8 mouse cellular contexts compared by ENCODE assay signal in genomic region chr16:33062682-33063131, GRCm38 (mm10). TPM values are rescaled to one million over a fixed set of nuclear protein-coding genes. Genes with fewer than 3 reads are reported as not detected.
DNase-seq lines count a peak whose midpoint lies in the region; ATAC-seq lines count a peak whose summit lies in the region.

No protein-coding gene starts in this region.

- peak overlapping the region; percentile 90 for H3K27ac ChIP-seq in heart, embryonic 13.5 days (replicated peaks)
- H3K27ac ChIP-seq in kidney, embryonic 14.5 days (ENCODE audit: low read depth, low read length): peak overlapping the region; percentile 80
- peak overlapping the region; percentile 84 for H3K27ac ChIP-seq in liver, embryonic 12.5 days
- no peak overlapping the region for H3K27ac ChIP-seq in neural tube, embryonic 12.5 days

- no peak for DNase-seq in heart, adult 11 months
- peak; percentile 73 for DNase-seq in R1 (ENCODE audit: low read depth, low spot score)
- DNase-seq in yolk sac, embryonic 10.5 days (ENCODE audit: low spot score): peak; percentile 80

- WGBS in heart, embryonic 13.5 days: under 1% methylated on average over 35 of the region's 35 CpGs
- under 1% methylated on average over 35 of the region's 35 CpGs for WGBS in kidney, embryonic 14.5 days
- 1% methylated on average over 35 of the region's 35 CpGs for WGBS in liver, embryonic 12.5 days (ENCODE audit: insufficient replicate concordance)
- under 1% methylated on average over 35 of the region's 35 CpGs for WGBS in neural tube, embryonic 12.5 days

- H3K4me1 ChIP-seq in heart, embryonic 13.5 days: peaks cover 47% of the 10 kb centered on the region
- peaks cover 23% of the 10 kb centered on the region for H3K4me1 ChIP-seq in kidney, embryonic 14.5 days (ENCODE audit: control insufficient read depth, insufficient read depth, low read length)
- peaks cover 59% of the 10 kb centered on the region for H3K4me1 ChIP-seq in liver, embryonic 12.5 days
- peaks cover 25% of the 10 kb centered on the region for H3K4me1 ChIP-seq in neural tube, embryonic 12.5 days

- H3K27me3 ChIP-seq in heart, embryonic 13.5 days (replicated peaks): no peaks in the 10 kb centered on the region
- H3K27me3 ChIP-seq in kidney, embryonic 14.5 days (ENCODE audit: control insufficient read depth, insufficient read depth, low read length): no peaks in the 10 kb centered on the region
- no peaks in the 10 kb centered on the region for H3K27me3 ChIP-seq in liver, embryonic 12.5 days (replicated peaks)
- H3K27me3 ChIP-seq in neural tube, embryonic 12.5 days (replicated peaks): no peaks in the 10 kb centered on the region

- peak overlapping the region; percentile 85 for H3K4me3 ChIP-seq in heart, embryonic 13.5 days
- H3K4me3 ChIP-seq in kidney, embryonic 14.5 days (ENCODE audit: low read length): peak overlapping the region; percentile 81
- H3K4me3 ChIP-seq in liver, embryonic 12.5 days: peak overlapping the region; percentile 84
- peak overlapping the region; percentile 60 for H3K4me3 ChIP-seq in neural tube, embryonic 12.5 days

- peak; percentile 64 for ATAC-seq in heart, embryonic 13.5 days (ENCODE audit: extremely low read depth, insufficient number of reproducible peaks, low FRiP score, low TSS enrichment)
- peak; percentile 72 for ATAC-seq in erythroid progenitor cell, adult 5-6 weeks (replicated peaks; ENCODE audit: low FRiP score, poor library complexity, severe bottlenecking)
- ATAC-seq in kidney, embryonic 14.5 days (ENCODE audit: low FRiP score, low TSS enrichment): peak; percentile 68
- ATAC-seq in liver, embryonic 12.5 days: peak; percentile 72
- peak; percentile 65 for ATAC-seq in neural tube, embryonic 12.5 days (ENCODE audit: low FRiP score, low read depth)

- peak overlapping the region; percentile 92 for H3K4me2 ChIP-seq in heart, embryonic 13.5 days
- H3K4me2 ChIP-seq in kidney, embryonic 14.5 days (replicated peaks; ENCODE audit: low read depth, low read length): peak overlapping the region; percentile 85
- peak overlapping the region; percentile 94 for H3K4me2 ChIP-seq in liver, embryonic 12.5 days
- H3K4me2 ChIP-seq in neural tube, embryonic 12.5 days (replicated peaks): peak overlapping the region; percentile 83

- peaks cover 44% of the 10 kb centered on the region for H3K36me3 ChIP-seq in heart, embryonic 13.5 days
- H3K36me3 ChIP-seq in kidney, embryonic 14.5 days (ENCODE audit: control insufficient read depth, insufficient read depth, low read length): peaks cover 38% of the 10 kb centered on the region
- peaks cover 33% of the 10 kb centered on the region for H3K36me3 ChIP-seq in liver, embryonic 12.5 days
- peaks cover 36% of the 10 kb centered on the region for H3K36me3 ChIP-seq in neural tube, embryonic 12.5 days

- H3K9ac ChIP-seq in heart, embryonic 13.5 days: peak overlapping the region; percentile 85
- peak overlapping the region; percentile 80 for H3K9ac ChIP-seq in kidney, embryonic 14.5 days (ENCODE audit: low read depth, low read length)
- H3K9ac ChIP-seq in liver, embryonic 12.5 days: peak overlapping the region; percentile 80
- peak overlapping the region; percentile 70 for H3K9ac ChIP-seq in neural tube, embryonic 12.5 days

- no peaks in the 10 kb centered on the region for H3K9me3 ChIP-seq in heart, embryonic 13.5 days
- no peaks in the 10 kb centered on the region for H3K9me3 ChIP-seq in kidney, embryonic 14.5 days (ENCODE audit: control insufficient read depth, low read length)
- no peaks in the 10 kb centered on the region for H3K9me3 ChIP-seq in liver, embryonic 12.5 days (replicated peaks)
- H3K9me3 ChIP-seq in neural tube, embryonic 12.5 days: no peaks in the 10 kb centered on the region

RNA-seq across cellular contexts. Expression of gene Lmln, which starts 0.4 kb away (rescaled TPM):
- polyA plus RNA-seq in heart, embryonic 13.5 days (2015; fragmentation: Nextera tagmentation; extraction: Ambion mirVana): 2.2 and 3.5 TPM in 2 replicates
- total RNA-seq in erythroid progenitor cell, adult 5-6 weeks (2015; ENCODE audit: low replicate concordance): 3.2 and 15.1 TPM in 2 replicates
- 1.2 and 3.8 TPM in 2 replicates for total RNA-seq in erythroid progenitor cell, adult 5-6 weeks (2017; ENCODE audit: low replicate concordance)
- 1.5 and 5.0 TPM in 2 replicates for polyA plus RNA-seq in kidney, embryonic 14.5 days (2014; fragmentation: Nextera tagmentation; extraction: Ambion mirVana)
- polyA plus RNA-seq in liver, embryonic 12.5 days (2016; fragmentation: Nextera tagmentation; extraction: Ambion mirVana): 1.1 and 1.2 TPM in 2 replicates
- 2.9 and 4.6 TPM in 2 replicates for polyA plus RNA-seq in neural tube, embryonic 12.5 days (2016; fragmentation: Nextera tagmentation; extraction: Ambion mirVana)

RNA-seq across cellular contexts. Expression of gene Rpl35a, which starts 6.5 kb away (rescaled TPM):
- polyA plus RNA-seq in heart, embryonic 13.5 days (2015; fragmentation: Nextera tagmentation; extraction: Ambion mirVana): 652 and 689 TPM in 2 replicates
- total RNA-seq in erythroid progenitor cell, adult 5-6 weeks (2015; ENCODE audit: low replicate concordance): 809 and 822 TPM in 2 replicates
- total RNA-seq in erythroid progenitor cell, adult 5-6 weeks (2017; ENCODE audit: low replicate concordance): 235 and 511 TPM in 2 replicates
- polyA plus RNA-seq in kidney, embryonic 14.5 days (2014; fragmentation: Nextera tagmentation; extraction: Ambion mirVana): 1,051 and 1,546 TPM in 2 replicates
- polyA plus RNA-seq in liver, embryonic 12.5 days (2016; fragmentation: Nextera tagmentation; extraction: Ambion mirVana): 867 and 937 TPM in 2 replicates
- 643 and 651 TPM in 2 replicates for polyA plus RNA-seq in neural tube, embryonic 12.5 days (2016; fragmentation: Nextera tagmentation; extraction: Ambion mirVana)

RNA-seq across cellular contexts. Expression of gene Iqcg, which starts 6.7 kb away (rescaled TPM):
- 1.6 and 1.7 TPM in 2 replicates for polyA plus RNA-seq in heart, embryonic 13.5 days (2015; fragmentation: Nextera tagmentation; extraction: Ambion mirVana)
- total RNA-seq in erythroid progenitor cell, adult 5-6 weeks (2015; ENCODE audit: low replicate concordance): not detected in 2 replicates
- total RNA-seq in erythroid progenitor cell, adult 5-6 weeks (2017; ENCODE audit: low replicate concordance): under 0.01 TPM in 1 of 2 replicates, not detected in the other
- polyA plus RNA-seq in kidney, embryonic 14.5 days (2014; fragmentation: Nextera tagmentation; extraction: Ambion mirVana): 5.1 and 5.6 TPM in 2 replicates
- 1.4 and 1.7 TPM in 2 replicates for polyA plus RNA-seq in liver, embryonic 12.5 days (2016; fragmentation: Nextera tagmentation; extraction: Ambion mirVana)
- polyA plus RNA-seq in neural tube, embryonic 12.5 days (2016; fragmentation: Nextera tagmentation; extraction: Ambion mirVana): 3.9 and 4.5 TPM in 2 replicates
